Mouse (Mus musculus): ENCODE measurements around the gene Btbd9. TPM values are rescaled to one million over a fixed set of nuclear protein-coding genes. Genes with fewer than 3 reads are reported as not detected.

Gene Btbd9
- total RNA-seq, 2 experiments from 2014 or later = 40.6 to 40.9 TPM

DNA sequence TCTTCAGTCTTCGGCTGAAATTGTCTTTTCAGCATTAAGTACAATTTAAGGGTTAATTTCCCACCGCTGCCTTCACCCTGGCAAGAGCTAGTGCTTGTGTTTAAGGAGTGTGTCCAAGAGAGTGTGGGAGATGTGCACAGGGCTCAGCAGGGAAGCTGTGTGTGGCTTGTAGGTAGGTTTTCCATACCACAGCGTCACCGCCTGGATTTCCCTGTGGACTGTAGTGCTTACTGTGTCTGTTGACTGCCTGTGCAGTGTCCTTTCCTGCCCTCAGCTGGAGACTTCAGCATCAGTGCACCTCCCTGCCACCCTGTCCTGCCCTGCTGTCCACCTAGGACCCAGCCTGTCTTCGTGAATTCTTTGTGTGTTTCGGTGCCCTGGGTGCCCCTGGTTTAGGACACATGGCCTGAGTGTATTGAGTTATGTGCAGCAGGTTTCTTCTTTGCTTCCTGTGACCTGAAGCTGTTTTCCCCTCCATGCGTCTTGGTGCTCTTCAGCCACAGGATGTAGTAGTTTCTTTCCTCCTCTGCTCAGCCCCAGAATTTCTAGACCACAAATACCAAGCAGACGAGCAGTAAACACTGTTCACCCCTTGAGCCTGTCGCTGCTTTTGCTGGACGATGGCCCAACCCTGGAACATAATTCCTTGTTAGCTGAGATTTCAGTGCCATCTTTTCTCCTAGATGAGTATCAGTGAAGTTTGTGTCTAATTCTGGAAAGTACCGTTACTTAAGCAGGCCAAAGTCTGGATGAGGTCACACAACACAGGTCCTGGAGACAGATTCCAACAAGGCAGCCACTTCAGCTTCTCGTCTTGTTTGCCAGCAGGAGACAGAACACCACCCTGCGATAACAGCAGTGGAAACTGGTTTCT is 376.7 kb downstream of the Btbd9 start:
- DNase-seq = no peak

DNA sequence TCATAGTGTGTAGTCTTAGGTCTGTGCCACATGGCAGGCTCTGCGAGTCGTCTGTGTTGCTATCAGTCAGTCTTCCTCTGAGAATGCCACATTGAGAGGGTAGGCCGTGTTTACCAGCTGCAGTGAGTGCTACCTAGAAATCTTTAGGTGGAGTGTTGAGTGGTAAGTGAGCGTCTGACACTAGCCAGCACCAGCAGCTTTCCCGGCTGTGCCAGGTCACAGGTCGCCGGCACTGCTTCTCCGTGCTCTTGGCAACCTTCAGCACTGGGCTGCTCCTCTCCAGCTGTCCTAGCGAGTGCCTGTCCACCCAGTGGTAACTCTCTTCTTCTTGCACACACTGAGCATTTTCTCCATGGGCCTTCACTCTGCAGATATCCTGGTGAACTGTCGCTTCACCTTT is 377.9 kb downstream of the Btbd9 start:
- DNase-seq = peak; percentile 58

DNA sequence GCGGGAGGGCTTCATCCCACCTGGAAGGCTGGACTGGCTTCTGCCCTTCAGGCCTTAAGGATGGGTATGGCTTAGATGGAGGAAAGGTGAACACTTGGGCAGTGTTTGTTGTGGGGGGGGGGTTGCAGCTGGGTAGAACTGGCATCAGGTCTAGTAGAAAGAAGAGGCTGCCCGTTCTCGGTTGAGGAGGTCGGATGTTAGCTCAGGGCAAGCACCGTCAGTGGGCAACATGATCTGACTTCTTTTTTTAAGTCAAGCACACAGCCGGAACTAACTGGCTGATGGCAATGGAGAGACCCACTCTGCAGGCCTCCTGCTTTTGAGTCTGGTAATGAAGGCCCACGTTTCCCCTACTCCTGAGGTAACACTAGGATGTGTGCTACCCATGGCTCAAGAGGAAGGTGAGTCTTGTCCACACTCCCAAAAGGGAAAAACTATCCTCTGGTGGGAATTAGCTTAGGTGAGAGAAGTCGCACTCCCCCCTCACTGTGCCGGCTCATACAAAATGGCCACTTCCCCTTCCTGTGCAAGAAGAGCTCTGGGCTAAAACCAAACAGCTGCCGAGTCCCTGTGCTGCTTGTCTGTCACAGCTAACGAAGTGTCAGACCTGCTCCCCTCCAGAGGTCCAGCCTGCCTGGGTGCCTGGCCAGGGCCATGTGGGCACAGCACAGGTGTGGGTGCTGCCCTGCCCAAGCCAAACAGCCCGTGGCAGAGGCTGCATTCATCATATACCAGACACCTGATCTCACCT is 378.8 kb downstream of the Btbd9 start:
- peak; percentile 21 for DNase-seq

DNA sequence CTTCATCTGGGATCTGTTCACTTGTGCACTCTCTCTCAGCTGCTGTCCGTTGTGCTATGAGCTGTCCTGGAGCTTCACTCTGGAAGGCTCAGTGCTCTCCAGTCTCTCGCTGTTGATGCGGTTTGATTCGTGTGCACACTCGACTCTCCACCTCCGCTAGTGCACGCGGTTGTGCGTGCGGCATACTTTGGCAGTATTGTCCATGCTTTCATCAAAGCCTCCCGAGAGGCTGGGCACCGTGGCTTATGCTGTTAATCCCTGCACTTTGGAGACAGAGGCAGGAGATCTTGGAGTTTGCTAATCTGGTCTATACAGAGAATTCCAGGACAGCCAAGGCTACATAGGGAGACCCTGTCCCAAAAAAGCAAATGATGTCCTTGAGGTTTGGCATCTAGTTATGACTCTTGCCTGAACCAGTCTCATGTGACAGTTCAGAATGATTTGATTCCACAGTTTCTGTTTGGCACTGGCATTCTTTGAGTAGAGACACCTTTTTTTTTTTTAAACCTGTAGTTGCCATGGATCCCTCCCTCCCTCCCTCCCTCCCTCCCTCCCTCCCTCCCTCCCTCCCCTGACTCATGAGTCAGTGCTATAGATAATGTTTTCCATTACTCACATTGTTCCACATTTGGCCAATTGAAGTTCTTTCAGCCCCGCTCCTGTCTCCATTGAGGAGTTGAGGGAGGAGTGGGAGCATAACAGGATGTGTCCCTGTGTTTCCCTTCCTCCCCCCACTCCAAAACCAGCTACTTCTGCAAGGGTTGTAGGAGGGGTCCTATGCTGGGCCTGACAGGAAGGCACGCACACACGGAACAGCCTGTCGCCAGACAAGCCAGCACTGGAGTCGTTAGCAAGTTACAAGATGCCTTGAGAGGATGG is 379.6 kb downstream of the Btbd9 start:
- peak; percentile 60 for DNase-seq

DNA sequence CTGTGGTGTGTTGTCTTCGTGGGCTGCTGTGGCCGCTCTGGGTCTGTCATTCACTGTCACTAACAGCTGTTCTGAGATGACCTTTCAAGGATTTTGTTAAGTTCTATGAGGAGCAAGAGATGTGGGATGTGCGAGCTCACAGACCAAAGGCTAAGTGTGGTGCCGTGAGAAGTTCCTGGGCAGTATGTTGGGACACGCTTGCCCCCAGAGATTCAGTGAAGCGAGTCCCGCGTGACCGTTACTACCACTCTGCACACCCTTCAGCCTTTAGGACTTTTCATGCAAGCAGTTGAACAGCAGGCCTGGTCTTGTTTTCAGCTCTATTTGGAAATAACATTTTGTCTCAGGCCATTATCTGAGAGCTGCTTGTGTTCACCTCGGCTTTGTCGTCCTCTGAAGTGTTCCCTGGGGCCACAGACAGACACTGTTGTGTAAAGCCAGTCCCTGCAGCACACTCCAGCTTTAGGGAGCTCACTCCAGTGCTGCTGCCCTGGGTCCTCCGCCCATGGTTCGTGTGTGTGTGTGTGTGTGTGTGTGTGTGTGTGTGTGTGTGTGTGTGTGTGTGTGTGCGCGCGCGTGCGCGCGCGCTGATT is 380.6 kb downstream of the Btbd9 start:
- peak; percentile 10 for DNase-seq

DNA sequence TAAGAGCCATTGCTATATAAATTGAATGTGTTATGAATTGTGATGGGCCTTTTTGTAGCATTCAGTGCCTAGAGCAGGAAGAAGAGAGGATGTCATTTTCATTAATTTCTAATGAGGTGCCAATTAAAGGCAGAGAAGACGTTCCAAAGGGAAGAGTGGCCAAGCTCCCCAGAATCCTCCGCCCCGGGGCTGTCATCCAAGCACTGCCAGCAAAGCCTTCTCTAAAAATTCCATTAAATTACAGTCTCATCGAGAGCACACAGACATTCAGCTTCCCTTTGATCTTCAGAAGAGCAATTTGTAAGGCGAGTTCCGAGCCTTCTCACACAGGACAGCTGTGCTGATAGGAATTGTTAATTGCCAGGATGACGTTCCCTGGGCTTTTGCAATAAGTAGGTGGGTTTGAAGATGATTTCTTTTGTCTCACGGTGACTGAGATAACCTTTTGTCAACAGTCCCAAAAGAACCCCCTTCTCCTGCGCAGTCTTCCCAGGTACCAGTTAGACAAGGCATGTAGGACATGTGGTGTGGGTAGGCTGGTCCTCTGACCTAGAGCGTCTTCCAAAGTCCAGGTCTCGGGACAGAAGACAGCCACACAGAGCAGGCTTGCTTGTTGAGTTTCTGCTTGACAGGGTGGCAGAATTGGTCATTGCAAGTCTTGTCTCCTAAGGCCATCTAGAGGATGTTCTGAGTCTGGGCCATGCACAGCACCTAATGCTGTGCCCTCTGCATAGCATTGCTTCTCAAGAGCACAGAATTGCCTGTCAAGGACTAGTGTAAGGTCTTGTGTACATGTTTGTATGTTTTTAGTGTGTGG is 381.5 kb downstream of the Btbd9 start:
- DNase-seq = peak; percentile 24

DNA sequence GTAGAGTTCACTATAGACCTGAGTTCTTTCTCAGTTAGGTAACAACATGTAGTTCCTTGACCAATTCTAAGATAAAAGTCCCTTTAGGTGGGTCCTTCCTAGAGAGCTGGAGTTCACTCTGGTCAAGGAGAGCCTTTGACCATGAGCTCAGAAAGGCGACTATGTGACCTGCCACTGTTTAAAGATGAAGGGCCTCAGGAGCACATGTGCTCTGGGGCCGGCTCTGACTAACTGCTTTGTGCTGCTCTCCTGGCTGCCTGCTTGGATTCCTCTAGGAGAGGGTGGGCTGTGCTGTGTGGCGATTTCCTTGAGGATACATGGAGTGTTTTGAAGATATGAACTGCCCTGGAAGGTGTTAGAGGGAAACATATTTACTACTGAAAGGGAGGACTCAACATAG is 382.2 kb downstream of the Btbd9 start:
- DNase-seq = peak; percentile 4

DNA sequence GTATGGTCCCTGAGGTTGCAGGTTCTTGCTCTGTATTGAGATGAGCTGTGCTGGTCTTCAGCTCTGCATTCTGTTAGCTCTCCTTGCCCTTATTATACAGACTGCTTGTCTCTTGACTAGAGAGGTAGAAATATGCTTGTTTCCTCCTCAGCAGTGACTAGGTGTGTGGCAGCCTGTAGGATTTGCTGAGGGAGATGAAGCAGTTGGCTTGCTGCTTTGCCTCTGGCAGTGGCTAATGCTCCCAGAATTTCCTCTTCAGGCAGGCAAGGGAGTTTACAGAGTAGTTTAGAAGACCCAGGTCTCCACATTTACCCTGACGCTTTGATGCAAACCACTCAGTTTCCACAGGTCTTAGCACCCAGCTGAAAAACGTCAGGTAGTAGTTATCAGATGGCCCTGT is 382.7 kb downstream of the Btbd9 start:
- DNase-seq = peak; percentile 3

DNA sequence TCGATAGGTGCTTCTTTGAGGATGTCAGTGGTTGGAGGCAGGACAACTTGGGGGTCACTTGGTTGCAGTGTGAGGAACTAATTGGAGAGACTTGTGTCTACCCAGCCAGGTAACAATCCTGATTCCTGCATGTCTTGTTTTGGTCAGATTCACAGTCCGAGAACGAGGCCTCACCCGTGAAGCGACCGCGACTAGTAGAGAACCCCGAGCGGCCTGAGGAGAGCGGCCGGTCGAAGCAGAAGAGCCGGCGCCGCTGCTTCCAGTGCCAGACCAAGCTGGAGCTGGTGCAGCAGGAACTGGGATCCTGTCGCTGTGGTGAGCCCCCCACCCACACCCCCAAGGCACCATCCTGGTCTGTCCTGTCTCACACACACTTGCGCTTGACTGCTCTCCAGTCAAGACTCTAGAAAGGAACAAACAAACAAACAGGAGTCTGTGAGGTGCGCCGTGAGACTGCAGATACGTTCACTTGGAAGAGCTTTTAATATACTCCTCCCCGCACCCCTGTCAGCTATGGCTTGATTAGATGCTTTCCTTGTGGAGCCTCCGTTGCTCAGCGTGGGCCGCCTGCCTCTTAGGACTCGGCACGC is 383.8 kb downstream of the Btbd9 start:
- peak; percentile 6 for DNase-seq

DNA sequence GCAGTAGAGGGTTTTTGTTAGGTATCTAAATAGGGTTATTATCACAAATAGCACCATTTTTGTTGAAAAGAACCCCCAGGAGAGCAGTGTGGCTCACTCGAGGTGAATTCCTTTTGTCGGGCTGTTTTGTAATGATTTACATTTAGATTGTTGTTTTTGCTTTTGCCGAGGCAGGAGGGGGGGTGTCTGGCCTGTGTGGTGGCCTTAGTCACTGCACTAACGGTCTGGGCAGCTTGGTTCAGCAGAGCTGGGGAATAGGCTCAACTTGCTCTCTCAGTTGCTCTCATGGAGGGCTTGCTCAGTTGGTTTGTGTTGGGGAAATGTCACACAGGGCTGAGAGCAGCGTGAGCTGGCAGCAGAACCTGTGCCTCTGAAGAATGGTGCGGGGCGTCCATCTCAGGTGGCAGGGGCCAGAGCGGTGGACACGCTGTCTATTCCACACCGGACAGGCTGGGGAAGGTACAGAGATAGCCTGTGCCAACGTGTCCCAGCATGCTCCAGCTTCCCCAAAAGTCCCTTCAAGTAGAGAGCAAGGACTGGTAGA is 385.1 kb downstream of the Btbd9 start:
- DNase-seq = no peak

DNA sequence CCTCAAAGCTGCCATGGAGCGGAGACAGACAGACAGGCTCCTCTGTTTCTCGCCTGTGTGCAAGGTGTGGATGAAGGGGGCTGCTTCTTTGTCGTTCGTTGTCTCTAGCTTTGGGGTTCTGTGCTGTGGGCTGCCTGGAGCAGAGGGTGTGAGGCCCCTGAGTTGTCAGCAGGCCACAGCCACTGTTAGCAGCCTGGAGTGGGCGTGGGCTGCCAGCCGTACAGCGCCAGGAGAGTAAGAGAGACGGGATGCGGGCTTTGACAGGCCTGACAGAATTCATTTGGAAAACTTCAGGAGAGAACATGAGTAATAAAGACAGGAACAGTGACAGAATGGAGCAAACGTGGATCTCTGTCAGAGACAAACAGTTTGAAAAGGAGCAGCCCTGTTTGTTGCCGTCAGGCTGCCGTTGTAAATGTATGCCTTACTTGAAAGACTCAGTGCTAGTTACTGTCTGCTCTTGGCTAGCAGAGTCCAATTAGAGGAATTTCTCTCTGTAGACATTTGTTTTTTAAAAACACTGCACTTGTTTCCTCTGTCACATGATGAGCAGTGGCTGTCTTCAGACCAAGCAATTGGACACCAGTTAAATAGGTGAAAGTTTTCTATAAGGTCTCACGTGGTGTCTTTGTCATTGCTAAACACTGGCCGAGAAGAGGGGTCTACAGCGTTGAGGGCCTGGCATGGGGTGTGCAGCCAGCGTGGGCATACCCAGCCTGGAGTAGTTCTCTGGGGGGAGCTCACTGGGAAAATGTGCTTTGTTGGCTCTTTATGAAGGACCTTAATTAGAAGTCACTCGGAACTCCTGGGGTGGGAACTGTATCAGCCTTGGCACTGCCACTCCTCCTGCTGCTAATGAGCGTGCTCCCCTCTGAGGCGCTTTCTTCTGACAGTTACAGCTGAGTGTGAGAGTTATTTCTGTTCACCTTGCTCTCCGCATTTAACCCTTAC is 388.0 kb downstream of the Btbd9 start:
- DNase-seq = peak; percentile 40

DNA sequence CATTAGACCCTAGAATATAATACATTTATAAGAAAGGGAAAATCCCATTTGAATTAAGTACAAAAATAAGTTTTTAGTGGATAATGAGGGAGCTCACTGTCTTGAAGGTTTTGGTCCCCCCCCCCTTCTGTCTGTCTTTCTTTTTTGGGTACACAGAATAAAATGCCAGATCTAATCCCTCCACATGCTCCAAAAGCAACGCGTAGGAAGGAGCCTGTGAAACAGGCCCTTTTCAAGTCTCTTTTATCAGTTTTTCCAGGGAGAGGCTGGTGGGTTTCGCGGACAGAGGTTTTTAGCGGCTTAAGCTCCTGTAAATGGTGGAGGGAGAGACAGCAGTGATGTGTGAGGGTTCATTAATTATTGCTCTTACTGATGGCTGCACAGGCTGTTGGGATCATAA is 388.7 kb downstream of the Btbd9 start:
- DNase-seq = no peak

DNA sequence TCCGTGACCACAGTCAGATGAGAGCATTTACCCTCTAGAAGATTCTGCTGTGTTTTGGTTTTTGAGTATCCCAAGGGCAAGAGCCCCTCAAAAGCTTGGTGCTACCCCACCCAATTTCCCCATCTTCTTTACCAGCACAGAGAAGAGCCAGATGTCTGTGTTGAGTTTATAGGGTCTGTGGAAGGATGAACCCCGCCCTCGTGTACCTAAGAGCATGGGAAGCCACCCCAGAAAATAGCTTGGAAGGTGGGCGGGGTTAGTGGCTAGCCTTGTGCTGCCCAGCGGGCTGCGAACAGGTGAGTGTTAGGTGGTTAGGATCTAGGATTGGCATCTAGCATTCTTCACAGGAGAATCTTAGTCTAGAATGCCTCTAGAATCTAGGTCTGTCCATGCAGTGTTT is 389.1 kb downstream of the Btbd9 start:
- DNase-seq = no peak

DNA sequence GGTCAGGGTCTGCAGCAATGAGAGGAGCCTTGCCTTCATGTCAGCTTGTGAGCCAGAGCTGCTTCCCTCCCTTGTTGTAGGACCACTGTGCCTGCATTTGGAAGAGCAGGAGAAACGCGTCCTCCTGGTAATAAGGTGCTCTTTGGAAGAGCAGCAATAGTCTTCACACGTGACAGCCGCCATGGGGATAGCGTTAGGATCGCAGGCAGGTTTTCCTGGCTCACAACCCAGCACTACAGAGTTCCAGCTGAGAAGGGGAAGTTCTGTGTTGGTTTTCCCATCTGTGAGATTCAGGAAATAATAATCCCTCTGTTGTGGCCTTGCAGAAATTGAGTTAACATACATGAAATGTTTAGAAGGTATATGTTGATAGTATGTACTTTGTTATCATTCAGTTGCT is 392.7 kb downstream of the Btbd9 start:
- peak; percentile 2 for DNase-seq

DNA sequence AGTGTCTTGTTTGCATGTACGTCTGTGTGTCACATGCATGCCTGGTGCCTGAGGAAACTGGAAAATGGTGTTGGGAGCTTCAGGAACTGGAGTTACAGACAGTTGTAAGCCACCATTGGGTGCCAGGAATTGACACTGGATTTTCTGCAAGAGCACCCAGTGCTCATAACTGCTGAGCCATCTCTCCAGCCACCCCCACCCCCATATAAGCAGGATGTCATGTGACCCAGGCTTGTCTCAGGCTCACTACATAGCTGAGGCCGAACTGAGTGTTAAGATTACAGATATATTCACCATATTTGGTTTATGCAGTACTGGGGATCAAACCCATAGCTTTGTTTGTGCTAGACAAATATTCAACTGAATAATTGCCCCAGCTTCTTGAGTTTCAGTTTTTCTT is 394.2 kb downstream of the Btbd9 start:
- peak; percentile 3 for DNase-seq

DNA sequence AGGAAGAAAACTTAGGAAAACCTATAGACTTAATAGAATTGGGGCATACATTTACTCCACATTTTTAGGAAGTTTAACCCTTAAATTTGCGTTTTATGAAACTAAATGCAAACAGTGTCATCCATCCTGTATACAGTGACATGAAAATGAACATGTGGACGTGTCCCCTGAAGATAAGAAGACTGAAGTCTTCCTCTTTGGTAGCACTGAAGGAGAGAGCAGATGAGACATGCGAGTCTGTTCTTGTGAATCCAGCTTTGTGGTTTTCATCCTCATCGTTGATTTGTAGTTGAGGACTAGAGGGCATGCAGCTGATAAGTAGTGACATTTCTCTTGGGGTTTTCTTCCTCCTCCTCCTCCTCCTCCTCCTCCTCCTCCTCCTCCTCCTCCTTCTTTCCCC is 394.7 kb downstream of the Btbd9 start:
- no peak for DNase-seq

DNA sequence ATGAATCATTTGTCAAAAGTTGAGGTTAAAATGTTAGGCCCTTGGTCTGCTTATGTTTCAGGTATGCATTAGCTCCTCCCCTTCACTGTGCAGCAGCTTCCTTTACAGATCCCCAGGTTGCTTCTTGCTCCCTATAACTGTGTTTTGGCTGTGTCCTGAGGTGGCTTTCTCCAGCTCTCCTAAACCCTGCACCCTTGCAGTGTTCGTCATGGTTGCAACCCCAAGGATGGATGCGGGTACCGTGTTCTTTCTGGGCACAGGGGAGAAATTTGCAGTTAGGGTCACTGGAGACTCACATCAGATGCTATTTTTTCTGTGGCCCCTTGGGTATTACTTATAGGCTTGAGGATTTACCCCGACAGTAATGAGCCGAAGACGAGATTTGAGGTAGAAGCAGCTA is 396.1 kb downstream of the Btbd9 start:
- DNase-seq = peak; percentile 3

DNA sequence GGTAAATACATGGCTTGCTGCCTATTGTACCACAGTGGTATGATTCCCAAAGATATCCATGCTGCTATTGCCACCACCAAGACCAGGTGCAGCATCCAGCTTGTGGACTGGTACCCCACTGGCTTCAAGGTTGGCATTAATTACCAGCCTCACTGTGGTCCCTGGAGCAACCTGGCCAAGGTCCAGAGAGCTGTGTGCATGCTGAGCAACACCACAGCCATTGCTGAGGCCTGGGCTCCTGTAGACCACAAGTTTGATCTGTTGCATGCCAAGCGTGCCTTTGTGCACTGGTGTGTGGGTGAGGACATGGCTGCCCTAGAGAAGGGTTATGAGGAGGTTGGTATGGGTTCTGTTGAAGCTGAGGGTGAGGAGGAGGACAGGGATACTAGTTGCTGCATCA is 397.9 kb downstream of the Btbd9 start:
- peak; percentile 16 for DNase-seq

DNA sequence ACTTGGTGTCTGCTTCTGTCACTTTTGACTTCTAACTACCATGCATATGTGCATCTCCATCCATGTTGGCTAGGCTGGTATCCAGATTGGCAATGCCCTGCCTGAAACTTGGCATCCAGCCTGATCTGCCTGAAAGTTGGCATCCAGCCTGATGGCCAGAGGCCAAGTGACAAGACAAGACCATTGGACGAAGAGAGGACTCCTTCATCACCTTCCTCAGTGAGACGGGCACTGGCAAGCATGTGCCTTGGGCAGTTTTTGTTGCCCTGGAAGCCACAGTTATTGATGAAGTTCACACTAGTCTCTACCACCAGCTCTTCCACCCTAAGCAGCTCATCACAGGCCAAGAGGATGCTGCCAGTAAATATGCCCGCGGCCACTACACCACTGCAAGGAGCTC is 398.9 kb downstream of the Btbd9 start:
- DNase-seq = peak; percentile 62
